Mouse (Mus musculus): ENCODE results near the gene Tyw1. TPM values are rescaled to one million over a fixed set of nuclear protein-coding genes. Genes with fewer than 3 reads are reported as not detected.

Gene Tyw1
- polyA plus RNA-seq, 1 experiment: 27.7 TPM

- H3K9me3 ChIP-seq (replicated peaks; ENCODE audit: control insufficient read depth, insufficient read depth, low read length, poor library complexity, severe bottlenecking): no peaks in the 10 kb centered on the region
- H3K36me3 ChIP-seq (ENCODE audit: control insufficient read depth, insufficient read depth, low read length, poor library complexity, severe bottlenecking): peaks cover 19% of the 10 kb centered on the region
- H3K9ac ChIP-seq (ENCODE audit: low read depth, poor library complexity, severe bottlenecking): no peak overlapping the region
- H3K4me1 ChIP-seq (ENCODE audit: control insufficient read depth, insufficient read depth, low read length): no peaks in the 10 kb centered on the region
- no peaks in the 10 kb centered on the region for H3K27me3 ChIP-seq (ENCODE audit: control insufficient read depth, insufficient read depth, low read length, poor library complexity, severe bottlenecking)
- peak; percentile 56 for TF ChIP-seq CTCF (IDR thresholded peaks at IDR 0.05; ENCODE audit: low read depth, low read length)
- no peak for TF ChIP-seq POLR2A (IDR thresholded peaks at IDR 0.05; ENCODE audit: insufficient read depth, low read length)
- TF ChIP-seq EP300 (IDR thresholded peaks at IDR 0.05; ENCODE audit: insufficient read depth, low read depth, low read length): no peak
- H3K4me3 ChIP-seq (ENCODE audit: low read depth, low read length): no peak overlapping the region
- no peak overlapping the region for H3K27ac ChIP-seq (ENCODE audit: insufficient read depth, low read length)
Observed at GRCm38 (mm10) chr5:130296071-130296470, 40.7 kb downstream of the Tyw1 start.

- no peak for TF ChIP-seq POLR2A (IDR thresholded peaks at IDR 0.05; ENCODE audit: insufficient read depth, low read length)
- no peak for TF ChIP-seq EP300 (IDR thresholded peaks at IDR 0.05; ENCODE audit: insufficient read depth, low read depth, low read length)
- TF ChIP-seq CTCF (IDR thresholded peaks at IDR 0.05; ENCODE audit: low read depth, low read length): no peak
- peaks cover 21% of the 10 kb centered on the region for H3K36me3 ChIP-seq (ENCODE audit: control insufficient read depth, insufficient read depth, low read length, poor library complexity, severe bottlenecking)
- no peak overlapping the region for H3K27ac ChIP-seq (ENCODE audit: insufficient read depth, low read length)
- H3K9me3 ChIP-seq (replicated peaks; ENCODE audit: control insufficient read depth, insufficient read depth, low read length, poor library complexity, severe bottlenecking): no peaks in the 10 kb centered on the region
- no peaks in the 10 kb centered on the region for H3K27me3 ChIP-seq (ENCODE audit: control insufficient read depth, insufficient read depth, low read length, poor library complexity, severe bottlenecking)
- no peaks in the 10 kb centered on the region for H3K4me1 ChIP-seq (ENCODE audit: control insufficient read depth, insufficient read depth, low read length)
- H3K4me3 ChIP-seq (ENCODE audit: low read depth, low read length): no peak overlapping the region
- no peak overlapping the region for H3K9ac ChIP-seq (ENCODE audit: low read depth, poor library complexity, severe bottlenecking)
Observed at GRCm38 (mm10) chr5:130298831-130299460, 43.5 kb downstream of the Tyw1 start.

- H3K4me3 ChIP-seq (ENCODE audit: low read depth, low read length): no peak overlapping the region
- H3K9ac ChIP-seq (ENCODE audit: low read depth, poor library complexity, severe bottlenecking): no peak overlapping the region
- TF ChIP-seq EP300 (IDR thresholded peaks at IDR 0.05; ENCODE audit: insufficient read depth, low read depth, low read length) (no peak), POLR2A (IDR thresholded peaks at IDR 0.05; ENCODE audit: insufficient read depth, low read length) (no peak), CTCF (IDR thresholded peaks at IDR 0.05; ENCODE audit: low read depth, low read length) (no peak)
- no peak overlapping the region for H3K27ac ChIP-seq (ENCODE audit: insufficient read depth, low read length)
- H3K27me3 ChIP-seq (ENCODE audit: control insufficient read depth, insufficient read depth, low read length, poor library complexity, severe bottlenecking): no peaks in the 10 kb centered on the region
- H3K4me1 ChIP-seq (ENCODE audit: control insufficient read depth, insufficient read depth, low read length): no peaks in the 10 kb centered on the region
- no peaks in the 10 kb centered on the region for H3K9me3 ChIP-seq (replicated peaks; ENCODE audit: control insufficient read depth, insufficient read depth, low read length, poor library complexity, severe bottlenecking)
- peaks cover 21% of the 10 kb centered on the region for H3K36me3 ChIP-seq (ENCODE audit: control insufficient read depth, insufficient read depth, low read length, poor library complexity, severe bottlenecking)
Observed at GRCm38 (mm10) chr5:130299526-130299925, 44.1 kb downstream of the Tyw1 start.

- no peaks in the 10 kb centered on the region for H3K4me1 ChIP-seq (ENCODE audit: control insufficient read depth, insufficient read depth, low read length)
- H3K27me3 ChIP-seq (ENCODE audit: control insufficient read depth, insufficient read depth, low read length, poor library complexity, severe bottlenecking): no peaks in the 10 kb centered on the region
- TF ChIP-seq POLR2A (IDR thresholded peaks at IDR 0.05; ENCODE audit: insufficient read depth, low read length): no peak
- no peak for TF ChIP-seq EP300 (IDR thresholded peaks at IDR 0.05; ENCODE audit: insufficient read depth, low read depth, low read length)
- no peak for TF ChIP-seq CTCF (IDR thresholded peaks at IDR 0.05; ENCODE audit: low read depth, low read length)
- no peak overlapping the region for H3K4me3 ChIP-seq (ENCODE audit: low read depth, low read length)
- H3K36me3 ChIP-seq (ENCODE audit: control insufficient read depth, insufficient read depth, low read length, poor library complexity, severe bottlenecking): peaks cover 12% of the 10 kb centered on the region; the same call in 1 of the 2 replicates
- H3K27ac ChIP-seq (ENCODE audit: insufficient read depth, low read length): no peak overlapping the region
- no peak overlapping the region for H3K9ac ChIP-seq (ENCODE audit: low read depth, poor library complexity, severe bottlenecking)
- no peaks in the 10 kb centered on the region for H3K9me3 ChIP-seq (replicated peaks; ENCODE audit: control insufficient read depth, insufficient read depth, low read length, poor library complexity, severe bottlenecking)
Observed at GRCm38 (mm10) chr5:130303611-130304010, 48.2 kb downstream of the Tyw1 start.

DNA sequence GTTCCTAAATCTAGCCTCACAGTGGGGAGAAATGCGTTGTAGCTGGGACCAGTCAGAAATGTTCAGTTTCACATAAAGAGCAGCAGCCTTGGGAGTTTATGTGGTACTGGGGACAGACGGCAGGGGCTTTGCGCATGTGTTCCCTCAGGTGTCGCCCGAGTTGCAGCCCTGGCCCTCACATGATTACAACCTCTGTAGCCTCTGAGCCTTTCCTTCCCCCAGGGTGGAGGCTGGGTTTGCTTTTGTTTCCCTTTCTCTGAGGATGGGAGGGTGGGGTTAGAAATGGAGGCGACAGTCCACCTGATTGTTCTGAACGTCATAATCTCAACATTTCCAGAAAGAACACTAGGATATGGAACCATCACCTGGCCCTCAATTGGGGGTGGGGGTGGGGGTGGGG, 52.5 kb downstream of the Tyw1 start:
- H3K27me3 ChIP-seq (ENCODE audit: control insufficient read depth, insufficient read depth, low read length, poor library complexity, severe bottlenecking): no peaks in the 10 kb centered on the region

GRCm38 (mm10) chr5:130310077-130310476, 54.7 kb downstream of the Tyw1 start:
- TF ChIP-seq CTCF (IDR thresholded peaks at IDR 0.05; ENCODE audit: low read depth, low read length) (peak; percentile 60), EP300 (IDR thresholded peaks at IDR 0.05; ENCODE audit: insufficient read depth, low read depth, low read length) (no peak), POLR2A (IDR thresholded peaks at IDR 0.05; ENCODE audit: insufficient read depth, low read length) (no peak)
- H3K4me3 ChIP-seq (ENCODE audit: low read depth, low read length): no peak overlapping the region

More for the DNA sequence above, 52.5 kb downstream of the Tyw1 start:
- no peaks in the 10 kb centered on the region for H3K4me1 ChIP-seq (ENCODE audit: control insufficient read depth, insufficient read depth, low read length)
- no peaks in the 10 kb centered on the region for H3K9me3 ChIP-seq (replicated peaks; ENCODE audit: control insufficient read depth, insufficient read depth, low read length, poor library complexity, severe bottlenecking)
- no peak overlapping the region for H3K4me3 ChIP-seq (ENCODE audit: low read depth, low read length)
- peaks cover 2% of the 10 kb centered on the region; the same call in 1 of the 2 replicates for H3K36me3 ChIP-seq (ENCODE audit: control insufficient read depth, insufficient read depth, low read length, poor library complexity, severe bottlenecking)
- H3K27ac ChIP-seq (ENCODE audit: insufficient read depth, low read length): no peak overlapping the region
- H3K9ac ChIP-seq (ENCODE audit: low read depth, poor library complexity, severe bottlenecking): no peak overlapping the region
- TF ChIP-seq EP300 (IDR thresholded peaks at IDR 0.05; ENCODE audit: insufficient read depth, low read depth, low read length): peak; percentile 59; the same call in 1 of the 2 replicates
- TF ChIP-seq CTCF (IDR thresholded peaks at IDR 0.05; ENCODE audit: low read depth, low read length): no peak
- TF ChIP-seq POLR2A (IDR thresholded peaks at IDR 0.05; ENCODE audit: insufficient read depth, low read length): no peak

More at GRCm38 (mm10) chr5:130310077-130310476, 54.7 kb downstream of the Tyw1 start:
- H3K36me3 ChIP-seq (ENCODE audit: control insufficient read depth, insufficient read depth, low read length, poor library complexity, severe bottlenecking): 0 out of 2 replicates have a peak, but pooled peaks cover 2% of the 10 kb centered on the region
- no peak overlapping the region for H3K9ac ChIP-seq (ENCODE audit: low read depth, poor library complexity, severe bottlenecking)
- no peak overlapping the region for H3K27ac ChIP-seq (ENCODE audit: insufficient read depth, low read length)
- H3K9me3 ChIP-seq (replicated peaks; ENCODE audit: control insufficient read depth, insufficient read depth, low read length, poor library complexity, severe bottlenecking): no peaks in the 10 kb centered on the region
- no peaks in the 10 kb centered on the region for H3K4me1 ChIP-seq (ENCODE audit: control insufficient read depth, insufficient read depth, low read length)
- H3K27me3 ChIP-seq (ENCODE audit: control insufficient read depth, insufficient read depth, low read length, poor library complexity, severe bottlenecking): no peaks in the 10 kb centered on the region
